Mouse (Mus musculus) activated CD4-positive, CD25-positive, alpha-beta regulatory T cell, adult 4 months (primary cell): Measurements from ENCODE around the gene Ccnh. TPM values are rescaled to one million over a fixed set of nuclear protein-coding genes. Genes with fewer than 3 reads are reported as not detected.
"Not testable (repeated sequence)": the region's sequence is repeated elsewhere in the genome, so short reads cannot be mapped to it uniquely, and the experiment has no call there.

Source experiments
- ATAC-seq: one replicate; pipeline ENCODE4 v1.8.0; 2017
- polyA plus RNA-seq, 2 experiments: library from polyadenylated mRNA; unstranded; fragments of 100-300 nt; shearing (Covaris generic); gene quantifications; one replicate each; pipeline ENCODE4 v1.2.1; 2017

Gene Ccnh
- polyA plus RNA-seq: 100 to 1,000 TPM; 111 to 138 TPM

GRCm38 (mm10) chr13:85188903-85189643, at the start of gene Ccnh:
Gene Ccnh, plus strand, starts transcription at chr13:85189408.
- peak; percentile 91 for ATAC-seq

DNA sequence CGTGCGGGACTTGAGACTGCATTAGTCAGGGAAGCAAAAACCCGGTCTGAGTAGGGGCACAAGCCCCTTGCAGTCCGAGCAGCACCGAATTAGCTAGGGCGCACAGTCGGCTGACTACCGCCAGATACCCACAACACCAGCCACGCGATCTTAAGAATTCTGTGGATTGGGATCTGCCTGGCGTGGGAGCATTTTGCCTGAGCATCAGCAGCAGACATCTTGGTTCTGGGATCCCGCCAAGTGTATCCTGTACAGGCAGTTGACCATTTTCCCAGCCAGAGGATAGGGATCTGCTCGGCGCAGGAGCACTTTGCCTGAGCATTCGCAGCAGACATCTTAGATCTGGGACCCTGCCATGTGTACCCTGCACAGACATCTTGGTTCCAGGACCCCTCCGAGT, 45.8 kb upstream of the Ccnh start:
- not testable (repeated sequence) for ATAC-seq

DNA sequence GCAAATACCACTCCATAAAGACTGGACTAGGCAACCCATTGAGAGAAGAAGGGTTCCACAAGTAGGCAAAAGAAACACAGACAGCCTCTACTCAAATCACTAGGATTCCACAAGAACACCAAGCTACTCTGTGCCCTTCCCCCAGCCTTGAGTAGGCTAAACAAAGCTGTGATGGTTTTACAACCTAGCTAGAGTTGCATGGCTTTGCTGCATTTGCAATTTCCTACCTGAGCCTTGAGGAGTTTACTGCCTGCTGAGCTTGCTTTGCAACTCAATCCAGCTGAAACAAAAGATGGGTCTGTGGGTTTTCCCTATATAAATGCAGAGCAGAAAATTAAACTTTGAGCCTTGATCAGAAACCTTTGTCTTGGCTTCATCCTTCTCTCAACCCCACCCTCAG, 42.7 kb upstream of the Ccnh start:
- ATAC-seq: no peak

DNA sequence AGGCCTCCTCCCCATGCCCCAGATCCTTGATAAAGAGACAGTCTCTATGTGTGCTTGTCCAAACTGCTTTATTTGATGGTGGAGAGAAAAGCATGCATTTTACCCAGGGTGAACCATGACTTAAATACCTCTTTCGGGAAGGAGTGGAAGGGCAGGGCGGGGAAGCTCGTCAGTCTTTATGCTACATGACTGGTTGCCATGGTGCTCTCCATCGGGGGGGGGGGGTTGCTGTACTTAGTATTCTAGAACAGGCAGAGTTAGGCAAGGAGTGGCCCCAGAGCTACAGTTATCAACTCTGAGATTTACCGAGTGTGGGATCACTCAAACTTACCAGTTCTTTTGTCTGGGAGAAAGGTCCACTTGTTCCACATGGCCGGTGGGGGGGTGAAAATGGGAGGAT, 34.5 kb upstream of the Ccnh start:
- ATAC-seq: no peak

- no peak for ATAC-seq
Measured at GRCm38 (mm10) chr13:85159971-85160370, 29.2 kb upstream of the Ccnh start.

DNA sequence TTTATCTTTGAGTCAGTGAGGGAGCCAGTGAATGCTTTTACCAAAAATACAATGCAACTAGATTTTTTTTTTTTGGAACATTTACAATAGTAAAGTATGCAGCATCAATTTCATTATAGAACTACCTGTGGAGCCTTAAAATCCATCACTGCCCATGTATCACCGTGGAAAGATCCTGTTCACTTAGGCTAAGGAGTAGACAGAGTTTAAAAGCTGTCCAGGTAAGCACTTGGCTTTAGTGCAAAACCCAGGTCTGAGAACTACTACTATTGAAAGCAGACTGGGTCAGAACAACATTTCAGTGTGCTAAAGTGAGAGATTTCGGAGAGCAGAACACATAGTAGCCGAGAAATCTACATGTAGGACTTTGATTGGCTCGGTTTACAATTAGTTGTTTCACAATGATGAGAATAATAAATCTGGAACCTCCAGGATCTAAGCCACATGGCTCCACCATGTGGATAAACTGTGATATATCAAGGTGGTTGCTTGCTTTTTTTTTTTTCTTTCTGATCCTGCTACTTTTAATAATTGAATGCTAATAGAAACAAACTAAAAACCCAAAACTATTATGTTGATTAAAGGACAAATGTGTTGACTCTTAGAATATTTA, 24.6 kb upstream of the Ccnh start:
- no peak for ATAC-seq

- peak; percentile 53 for ATAC-seq
Measured at GRCm38 (mm10) chr13:85189644-85190121, 475 bp downstream of the Ccnh start.

DNA sequence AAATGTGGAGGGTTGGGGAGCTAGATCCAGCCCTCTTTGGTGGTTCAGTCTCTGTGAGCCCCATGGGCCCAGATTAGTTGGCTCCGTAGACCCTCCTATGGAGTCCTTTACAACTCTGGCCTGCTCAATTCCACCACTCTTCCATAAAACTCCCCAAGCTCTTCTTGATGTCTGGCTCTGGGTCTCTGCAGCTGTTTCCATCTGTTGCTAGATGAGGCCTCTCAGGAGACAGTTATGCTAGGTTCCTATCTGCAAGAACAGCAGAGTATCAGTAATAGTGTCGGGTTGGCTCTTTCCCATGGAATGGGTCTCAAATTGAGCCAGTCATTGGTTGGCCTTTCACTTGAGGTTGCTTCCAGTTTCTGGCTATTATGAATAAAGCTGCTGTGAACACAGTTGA, 2.0 kb downstream of the Ccnh start:
- ATAC-seq: no peak

GRCm38 (mm10) chr13:85207493-85207892, 18.3 kb downstream of the Ccnh start:
- peak; percentile 84 for ATAC-seq

GRCm38 (mm10) chr13:85208656-85209055, 19.4 kb downstream of the Ccnh start:
- ATAC-seq: no peak

DNA sequence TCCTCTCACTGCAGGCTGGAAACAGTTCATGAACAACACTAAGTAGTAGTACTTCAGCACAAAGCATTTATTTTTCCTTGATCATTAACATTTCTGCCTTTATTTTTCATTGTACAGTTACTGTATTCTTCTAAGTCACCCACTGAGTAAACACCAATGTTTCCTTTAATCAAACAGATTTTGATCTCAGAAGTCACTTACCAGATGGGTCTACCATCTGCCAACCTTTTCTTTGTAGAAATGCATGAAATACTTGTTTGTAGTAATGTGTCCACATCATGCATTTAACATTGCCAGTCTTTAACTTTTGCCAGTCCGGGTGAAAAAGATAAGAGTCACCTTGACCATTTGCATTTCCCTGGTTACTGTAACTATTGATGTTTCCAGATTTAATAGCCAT, 21.1 kb downstream of the Ccnh start:
- no peak for ATAC-seq

DNA sequence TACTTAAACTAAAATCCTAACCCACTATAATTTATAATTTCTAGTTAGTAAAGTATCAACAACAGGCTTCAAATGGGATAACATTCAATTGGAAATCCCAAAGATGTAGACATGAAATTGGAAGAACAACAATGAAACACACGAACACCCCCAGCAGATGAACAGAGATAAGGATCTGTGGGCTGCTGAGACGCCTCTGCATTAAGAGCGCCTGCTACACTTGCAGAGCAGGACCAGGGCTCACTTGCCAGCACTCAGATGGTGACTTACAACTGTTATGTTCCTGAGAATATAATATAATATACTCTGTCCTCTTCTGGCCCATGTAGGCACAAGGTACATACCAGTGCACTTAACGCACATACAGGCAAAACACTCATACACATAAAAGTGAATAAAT, 29.4 kb downstream of the Ccnh start:
- ATAC-seq: no peak

GRCm38 (mm10) chr13:85238760-85239159, 49.6 kb downstream of the Ccnh start:
- no peak for ATAC-seq

Other genes starting within 250 kb of the Ccnh start
- 100 to 1,000 TPM; 114 to 126 TPM for gene Rasa1, start 99.7 kb downstream of the Ccnh start, polyA plus RNA-seq